Mouse (Mus musculus) heart, postnatal 0 days (tissue): ENCODE data around the gene Rimklb. TPM values are rescaled to one million over a fixed set of nuclear protein-coding genes. Genes with fewer than 3 reads are reported as not detected.

ENCODE experiments used
- ATAC-seq: fragments of 200-750 bp; cut with Nextera tagmentation; 2 replicates; pipeline ENCODE4 v1.8.0; 2017; ENCODE audit warnings: low read depth, moderate number of reproducible peaks, moderate library complexity; ENCODE audit not compliant: insufficient read depth
- DNase-seq: peaks from one replicate; pipeline ENCODE4 v3.0.0-alpha.2; 2016; ENCODE audit warnings: low spot score
- H3K27ac ChIP-seq: fragments of 300-500 bp; sonication (generic); 2 replicates; pipeline ENCODE4 v1.5.1; 2014; ENCODE audit warnings: low read depth, mild to moderate bottlenecking
- H3K27me3 ChIP-seq: fragments of 300-500 bp; sonication (generic); 2 replicates; pipeline ENCODE4 v1.6.1; 2014; ENCODE audit warnings: low read length, mixed read lengths; ENCODE audit not compliant: control insufficient read depth, insufficient read depth
- H3K36me3 ChIP-seq: fragments of 300-500 bp; sonication (generic); replicated peaks from 2 replicates; pipeline ENCODE4 v1.6.1; 2014; ENCODE audit warnings: low read length, mixed read lengths; ENCODE audit not compliant: control insufficient read depth, insufficient read depth
- H3K4me1 ChIP-seq: fragments of 300-500 bp; sonication (generic); 2 replicates; pipeline ENCODE4 v1.6.1; 2014; ENCODE audit warnings: antibody characterized with exemption; ENCODE audit not compliant: control insufficient read depth, insufficient read depth
- H3K4me2 ChIP-seq: fragments of 300-500 bp; sonication (generic); 2 replicates; pipeline ENCODE4 v1.6.1; 2014; ENCODE audit warnings: low read depth, mild to moderate bottlenecking, low read length, moderate library complexity
- H3K4me3 ChIP-seq: fragments of 300-500 bp; sonication (generic); 2 replicates; pipeline ENCODE4 v1.5.1; 2014; ENCODE audit warnings: low read depth, low read length
- H3K9ac ChIP-seq: fragments of 300-500 bp; sonication (generic); replicated peaks from 2 replicates; pipeline ENCODE4 v1.6.1; 2014; ENCODE audit warnings: low read depth, low read length, mixed read lengths
- H3K9me3 ChIP-seq: fragments of 300-500 bp; sonication (generic); replicated peaks from 2 replicates; pipeline ENCODE4 v1.6.1; 2016; ENCODE audit warnings: low read length; ENCODE audit not compliant: control insufficient read depth
- CTCF ChIP-seq: IDR thresholded peaks from 2 replicates; pipeline ENCODE4 v1.5.1; 2016; ENCODE audit warnings: antibody characterized with exemption, control low read depth, low read depth
- EP300 ChIP-seq: IDR thresholded peaks from 2 replicates; pipeline ENCODE4 v1.6.1; 2016; ENCODE audit warnings: antibody characterized with exemption, low read depth
- WGBS: fragments of 180-500 bp; shearing (Covaris S2); extraction: QIAGEN DNeasy Blood & Tissue Kit; methylation state at CpG from one replicate; pipeline ENCODE4 v1.1.7; 2014; 5-methylcytosine and 5-hydroxymethylcytosine counted together
- polyA plus RNA-seq: library from polyadenylated mRNA; unstranded; fragments of >200 nt; fragmentation: Nextera tagmentation; extraction: Ambion mirVana; gene quantifications from 2 replicates; pipeline ENCODE4 v1.2.1, GENCODE M21; 2015
- total RNA-seq: library from RNA; depleted of rRNA; stranded (reverse); fragments of >200 nt; gene quantifications from 2 replicates; pipeline ENCODE4 v1.2.3, GENCODE M21; 2014; ENCODE audit warnings: low replicate concordance

Gene Rimklb
- total and polyA plus RNA-seq, 2 experiments from 2014 or later: 0.79 TPM; not detected in 1

DNA sequence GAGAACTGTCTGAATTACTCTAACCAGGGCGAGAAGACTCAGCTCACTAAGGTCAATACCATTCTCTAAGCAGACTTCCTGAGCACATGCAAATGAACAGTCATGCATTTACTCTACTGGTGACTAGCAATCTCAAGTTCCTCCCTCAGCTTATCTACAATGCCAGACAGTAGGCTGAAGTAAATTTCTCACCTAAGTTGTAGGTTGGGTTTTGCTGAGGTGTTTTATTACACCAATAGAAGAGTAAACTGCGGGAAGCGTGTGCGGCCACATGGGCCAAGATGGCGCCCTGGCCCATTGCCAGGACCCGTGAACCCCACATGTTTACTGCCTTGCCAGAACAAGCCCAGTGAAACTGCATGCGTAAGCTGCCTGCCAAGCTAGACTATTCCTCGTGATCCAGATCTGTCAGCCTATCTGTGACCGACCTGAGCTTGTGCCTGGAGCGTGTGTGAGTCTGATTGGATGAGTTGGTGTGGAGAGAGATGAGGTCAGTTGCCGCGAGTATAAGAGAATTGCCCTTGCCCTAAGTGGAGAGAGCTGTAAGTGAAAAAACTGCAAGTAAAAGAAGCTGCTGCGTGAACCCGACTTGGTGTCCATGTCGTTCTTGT lies 29.4 kb downstream of the Rimklb start:
- WGBS: 87% methylated on average over 15 of the region's 15 CpGs
- H3K4me1 ChIP-seq: no peaks in the 10 kb centered on the region
- ATAC-seq: no peak
- no peak overlapping the region for H3K9ac ChIP-seq
- DNase-seq: no peak
- H3K27ac ChIP-seq: no peak overlapping the region
- no peak overlapping the region for H3K4me3 ChIP-seq
- TF ChIP-seq EP300 (no peak), CTCF (no peak)
- H3K27me3 ChIP-seq: no peaks in the 10 kb centered on the region
- no peak overlapping the region for H3K4me2 ChIP-seq
- H3K36me3 ChIP-seq: no peaks in the 10 kb centered on the region
- H3K9me3 ChIP-seq: no peaks in the 10 kb centered on the region

DNA sequence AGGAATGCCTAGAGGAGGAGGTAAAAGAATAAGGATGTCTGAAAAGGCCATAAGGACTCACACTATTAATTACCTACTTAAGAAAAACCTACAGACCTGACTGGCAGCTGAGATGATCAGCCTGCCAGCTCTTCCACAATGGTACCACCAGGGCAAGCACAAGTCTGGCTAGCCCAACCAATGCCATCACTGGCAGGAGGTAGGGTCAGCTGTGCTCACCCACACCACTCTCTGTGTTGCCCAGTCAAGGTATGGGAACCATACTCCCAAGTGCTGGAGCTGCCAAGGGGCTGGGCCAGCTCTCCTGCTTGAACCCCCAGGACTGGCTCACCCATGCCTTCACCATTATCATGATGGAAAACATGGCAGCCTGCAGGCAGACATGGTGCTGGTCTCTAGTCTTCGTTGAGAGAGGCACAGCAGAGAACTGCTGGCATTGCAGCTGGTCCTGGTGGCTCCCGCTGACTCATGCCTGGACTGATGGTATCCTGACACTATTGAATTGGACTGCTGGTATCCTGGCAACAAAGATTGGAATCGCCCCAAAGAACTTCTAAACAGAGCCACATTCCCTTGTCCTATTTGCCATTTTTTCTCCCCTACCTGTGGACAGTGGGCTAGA lies 32.4 kb downstream of the Rimklb start:
- Histone ChIP-seq H3K4me2 (no peak overlapping the region), H3K4me3 (no peak overlapping the region), H3K27me3 (no peaks in the 10 kb centered on the region), H3K27ac (no peak overlapping the region), H3K36me3 (no peaks in the 10 kb centered on the region), H3K4me1 (no peaks in the 10 kb centered on the region), H3K9ac (no peak overlapping the region), H3K9me3 (no peaks in the 10 kb centered on the region)
- 77% methylated on average over 3 of the region's 3 CpGs for WGBS
- DNase-seq (no peak), ATAC-seq (no peak)
- no peak for TF ChIP-seq EP300
- no peak for TF ChIP-seq CTCF

DNA sequence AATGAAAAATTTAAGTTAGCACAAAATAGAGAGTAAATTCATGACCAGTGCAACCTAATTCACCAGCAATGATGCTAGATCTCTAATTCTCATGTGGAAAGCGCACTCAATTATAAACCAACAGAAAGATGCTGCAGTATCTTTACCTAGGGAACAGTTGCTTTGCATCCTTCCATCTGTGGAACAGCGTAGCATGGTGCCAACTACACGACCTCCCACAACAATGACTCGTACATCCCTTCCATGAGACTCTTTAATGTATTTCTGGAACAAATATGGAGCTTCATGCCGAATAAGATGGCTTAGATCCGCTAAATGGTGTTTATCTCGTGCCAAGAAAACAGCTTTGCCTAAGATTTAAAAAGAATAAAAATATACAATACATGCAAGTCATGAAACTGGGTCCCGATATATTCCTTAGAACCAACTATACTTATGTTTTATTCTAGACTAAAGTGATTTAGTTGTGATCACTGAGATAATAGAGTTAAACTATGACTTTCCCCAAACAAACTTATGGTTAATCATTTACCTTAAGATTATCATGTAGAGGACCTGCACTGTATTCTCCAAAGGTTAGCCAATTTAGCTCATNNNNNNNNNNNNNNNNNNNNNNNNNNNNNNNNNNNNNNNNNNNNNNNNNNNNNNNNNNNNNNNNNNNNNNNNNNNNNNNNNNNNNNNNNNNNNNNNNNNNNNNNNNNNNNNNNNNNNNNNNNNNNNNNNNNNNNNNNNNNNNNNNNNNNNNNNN lies 39.4 kb downstream of the Rimklb start:
- Histone ChIP-seq H3K4me2 (no peak overlapping the region), H3K27me3 (no peaks in the 10 kb centered on the region), H3K27ac (no peak overlapping the region), H3K9ac (no peak overlapping the region), H3K9me3 (no peaks in the 10 kb centered on the region), H3K4me3 (no peak overlapping the region), H3K4me1 (no peaks in the 10 kb centered on the region), H3K36me3 (no peaks in the 10 kb centered on the region)
- no peak for DNase-seq
- no peak for ATAC-seq
- TF ChIP-seq CTCF (no peak), EP300 (no peak)
- 86% methylated on average over 8 of the region's 8 CpGs for WGBS

DNA sequence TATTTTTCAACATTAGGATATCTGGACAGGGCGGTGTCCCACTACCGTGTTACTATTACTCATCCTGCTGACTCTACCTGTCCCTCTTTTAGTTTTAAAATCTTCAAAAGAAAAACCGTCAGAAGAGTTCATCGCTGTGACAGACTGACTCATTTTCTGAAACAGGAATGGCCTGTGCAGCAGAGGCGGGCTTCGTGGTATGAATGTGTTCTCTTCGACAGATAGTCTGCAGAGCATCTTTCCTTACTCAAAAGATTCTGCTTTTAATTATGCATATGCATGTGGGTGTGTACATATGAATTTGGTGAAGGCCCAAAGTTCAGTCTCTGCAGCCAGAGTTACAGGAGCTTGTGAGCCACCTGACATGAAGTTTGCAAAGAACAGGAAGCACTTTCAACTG lies 50.7 kb downstream of the Rimklb start:
- Histone ChIP-seq H3K9me3 (no peaks in the 10 kb centered on the region), H3K4me1 (no peaks in the 10 kb centered on the region), H3K4me2 (no peak overlapping the region), H3K36me3 (no peaks in the 10 kb centered on the region), H3K27ac (no peak overlapping the region), H3K27me3 (no peaks in the 10 kb centered on the region), H3K9ac (no peak overlapping the region), H3K4me3 (no peak overlapping the region)
- no peak for TF ChIP-seq EP300
- TF ChIP-seq CTCF: no peak
- 85% methylated on average over 7 of the region's 7 CpGs for WGBS
- DNase-seq: no peak
- no peak for ATAC-seq

DNA sequence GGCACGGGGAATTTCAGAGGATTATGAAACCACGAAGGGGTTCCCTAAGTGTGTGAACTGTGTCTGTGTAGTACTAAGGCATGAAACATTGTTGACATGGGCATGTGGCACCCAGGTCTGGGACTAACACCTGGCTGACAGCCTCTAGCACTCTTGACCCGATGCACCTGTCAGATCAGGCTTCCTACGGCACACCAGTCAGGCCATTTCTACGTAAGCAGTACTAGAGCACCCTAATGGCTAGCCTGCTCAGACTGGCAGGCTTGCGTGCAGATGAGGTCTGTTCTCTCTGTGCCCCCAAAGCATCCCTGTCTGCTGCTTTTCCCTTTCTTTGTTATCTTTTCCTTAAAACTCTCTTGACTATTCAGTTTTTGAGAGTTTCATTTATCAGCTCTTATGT lies 53.3 kb downstream of the Rimklb start:
- H3K9me3 ChIP-seq: no peaks in the 10 kb centered on the region
- H3K4me2 ChIP-seq: no peak overlapping the region
- no peak overlapping the region for H3K9ac ChIP-seq
- ATAC-seq: no peak
- H3K36me3 ChIP-seq: no peaks in the 10 kb centered on the region
- no peak overlapping the region for H3K27ac ChIP-seq
- no peak overlapping the region for H3K4me3 ChIP-seq
- H3K27me3 ChIP-seq: no peaks in the 10 kb centered on the region
- TF ChIP-seq CTCF (no peak), EP300 (no peak)
- WGBS: 80% methylated on average over 6 of the region's 6 CpGs
- no peaks in the 10 kb centered on the region for H3K4me1 ChIP-seq
- no peak for DNase-seq
